Mouse (Mus musculus) heart, embryonic 14.5 days (tissue): ENCODE data around the gene Ntrk2. TPM values are rescaled to one million over a fixed set of nuclear protein-coding genes. Genes with fewer than 3 reads are reported as not detected.

ENCODE experiments used
- ATAC-seq: fragments of 200-750 bp; cut with Nextera tagmentation; 2 replicates; pipeline ENCODE4 v1.8.0; 2017; ENCODE audit warnings: low read depth, moderate TSS enrichment; ENCODE audit not compliant: insufficient number of reproducible peaks, insufficient read depth, low FRiP score
- H3K27ac ChIP-seq, 2 experiments: fragments of 200-500 bp in 1 of 2; fragments of 300-500 bp in 1 of 2; sonication (generic) in 1 of 2; replicated peaks in 1 of 2; 2 replicates each; pipeline ENCODE4 v1.5.1; 2012 to 2014; ENCODE audit warnings: low read depth in 2 of 2, low read length in 2 of 2, control low read depth in 1 of 2, mild to moderate bottlenecking in 1 of 2, mixed read lengths in 1 of 2; ENCODE audit not compliant: control insufficient read depth in 1 of 2, insufficient read depth in 1 of 2
- H3K27me3 ChIP-seq: fragments of 300-500 bp; sonication (generic); 2 replicates; pipeline ENCODE4 v1.6.1; 2014; ENCODE audit warnings: mild to moderate bottlenecking, low read length, control low read depth; ENCODE audit not compliant: control insufficient read depth, insufficient read depth
- H3K36me3 ChIP-seq: fragments of 300-500 bp; sonication (generic); 2 replicates; pipeline ENCODE4 v1.6.1; 2014; ENCODE audit warnings: mild to moderate bottlenecking, control low read depth, low read length, mixed read lengths; ENCODE audit not compliant: control insufficient read depth, insufficient read depth
- H3K4me1 ChIP-seq, 2 experiments: fragments of 200-500 bp in 1 of 2; fragments of 300-500 bp in 1 of 2; sonication (generic) in 1 of 2; 2 replicates each; pipeline ENCODE4 v1.6.1; 2012 to 2014; ENCODE audit warnings: low read length in 2 of 2, control low read depth in 1 of 2, mixed read lengths in 1 of 2; ENCODE audit not compliant: control insufficient read depth in 2 of 2, insufficient read depth in 2 of 2
- H3K4me2 ChIP-seq: fragments of 300-500 bp; sonication (generic); 2 replicates; pipeline ENCODE4 v1.6.1; 2014; ENCODE audit warnings: mild to moderate bottlenecking, low read length
- H3K4me3 ChIP-seq, 2 experiments: fragments of 200-500 bp in 1 of 2; fragments of 300-500 bp in 1 of 2; sonication (generic) in 1 of 2; 2 replicates each; pipeline ENCODE4 v1.5.1; 2012 to 2014; ENCODE audit warnings: low read length in 2 of 2, mild to moderate bottlenecking in 2 of 2, control low read depth in 1 of 2, low read depth in 1 of 2, moderate library complexity in 1 of 2; ENCODE audit not compliant: control insufficient read depth in 1 of 2, insufficient read depth in 1 of 2
- H3K9ac ChIP-seq: fragments of 300-500 bp; sonication (generic); 2 replicates; pipeline ENCODE4 v1.6.1; 2014; ENCODE audit warnings: mild to moderate bottlenecking, low read length
- H3K9me3 ChIP-seq: fragments of 300-500 bp; sonication (generic); 2 replicates; pipeline ENCODE4 v1.6.1; 2016; ENCODE audit warnings: low read length, control low read depth; ENCODE audit not compliant: control insufficient read depth
- WGBS: fragments of 180-500 bp; shearing (Covaris S2); extraction: QIAGEN DNeasy Blood & Tissue Kit; methylation state at CpG from one replicate; pipeline ENCODE4 v1.1.7; 2014; 5-methylcytosine and 5-hydroxymethylcytosine counted together
- polyA plus RNA-seq: library from polyadenylated mRNA; unstranded; fragments of >200 nt; fragmentation: Nextera tagmentation; extraction: Ambion mirVana; gene quantifications from 2 replicates; pipeline ENCODE4 v1.2.1, GENCODE M21; 2014

The Ntrk2 gene
- polyA plus RNA-seq, 1 experiment from 2014 or later = 4.2 TPM

GRCm38 (mm10) chr13:58954764-58955163 lies 148.4 kb downstream of the Ntrk2 start:
- H3K27me3 ChIP-seq = 0 out of 2 replicates have a peak, but pooled peaks cover 3% of the 10 kb centered on the region
- H3K9me3 ChIP-seq = no peaks in the 10 kb centered on the region
- 14% methylated on average over 6 of the region's 6 CpGs for WGBS
- H3K4me2 ChIP-seq = no peak overlapping the region
- no peak overlapping the region for H3K9ac ChIP-seq
- no peak overlapping the region for H3K4me3 ChIP-seq
- H3K36me3 ChIP-seq = no peaks in the 10 kb centered on the region
- H3K4me1 ChIP-seq = peaks cover 5 to 9% of the 10 kb centered on the region in 2 experiments; a peak in 2 of 4 replicates
- no peak for ATAC-seq
- no peak overlapping the region for H3K27ac ChIP-seq

GRCm38 (mm10) chr13:58955237-58955777 lies 148.9 kb downstream of the Ntrk2 start:
- Histone ChIP-seq H3K4me3 (no peak overlapping the region), H3K27me3 (0 out of 2 replicates have a peak, but pooled peaks cover 3% of the 10 kb centered on the region), H3K27ac (no peak overlapping the region), H3K9me3 (no peaks in the 10 kb centered on the region), H3K4me1 (peaks cover 5 to 9% of the 10 kb centered on the region in 2 experiments; a peak in 2 of 4 replicates), H3K9ac (no peak overlapping the region), H3K36me3 (no peaks in the 10 kb centered on the region), H3K4me2 (no peak overlapping the region)
- WGBS = 24% methylated on average over 8 of the region's 8 CpGs
- no peak for ATAC-seq

GRCm38 (mm10) chr13:58958171-58958904 lies 152.0 kb downstream of the Ntrk2 start:
- Histone ChIP-seq H3K9ac (no peak overlapping the region), H3K27me3 (0 out of 2 replicates have a peak, but pooled peaks cover 3% of the 10 kb centered on the region), H3K9me3 (no peaks in the 10 kb centered on the region), H3K4me1 (peaks cover 5 to 9% of the 10 kb centered on the region in 2 experiments; a peak in 2 of 4 replicates), H3K4me3 (no peak overlapping the region), H3K4me2 (no peak overlapping the region), H3K27ac (no peak overlapping the region), H3K36me3 (no peaks in the 10 kb centered on the region)
- ATAC-seq = no peak
- 86% methylated on average over 11 of the region's 11 CpGs for WGBS

- 0 out of 2 replicates have a peak, but pooled peaks cover 3% of the 10 kb centered on the region for H3K27me3 ChIP-seq
- no peak overlapping the region for H3K4me2 ChIP-seq
- H3K9me3 ChIP-seq = no peaks in the 10 kb centered on the region
- 68% methylated on average over 6 of the region's 6 CpGs for WGBS
- no peak overlapping the region for H3K27ac ChIP-seq
- no peaks in the 10 kb centered on the region for H3K36me3 ChIP-seq
- peaks cover 0 to 2% of the 10 kb centered on the region in 2 experiments; a peak in 1 of 4 replicates for H3K4me1 ChIP-seq
- no peak overlapping the region for H3K9ac ChIP-seq
- ATAC-seq = no peak
- no peak overlapping the region for H3K4me3 ChIP-seq
Measured at GRCm38 (mm10) chr13:58960321-58960720, 154.0 kb downstream of the Ntrk2 start.

GRCm38 (mm10) chr13:58964701-58965359 lies 158.5 kb downstream of the Ntrk2 start:
- Histone ChIP-seq H3K4me2 (no peak overlapping the region), H3K4me1 (no peaks in the 10 kb centered on the region), H3K4me3 (no peak overlapping the region), H3K9me3 (no peaks in the 10 kb centered on the region), H3K27ac (no peak overlapping the region), H3K9ac (no peak overlapping the region), H3K36me3 (no peaks in the 10 kb centered on the region), H3K27me3 (no peaks in the 10 kb centered on the region)
- 79% methylated on average over 12 of the region's 12 CpGs for WGBS
- ATAC-seq = no peak

GRCm38 (mm10) chr13:58965826-58966225 lies 159.5 kb downstream of the Ntrk2 start:
- H3K27ac ChIP-seq = no peak overlapping the region
- H3K9me3 ChIP-seq = no peaks in the 10 kb centered on the region
- no peaks in the 10 kb centered on the region for H3K4me1 ChIP-seq
- H3K9ac ChIP-seq = no peak overlapping the region
- no peak overlapping the region for H3K4me3 ChIP-seq
- H3K36me3 ChIP-seq = no peaks in the 10 kb centered on the region
- no peak overlapping the region for H3K4me2 ChIP-seq
- ATAC-seq = no peak
- 86% methylated on average over 3 of the region's 3 CpGs for WGBS
- no peaks in the 10 kb centered on the region for H3K27me3 ChIP-seq

- 65% methylated on average over 3 of the region's 3 CpGs for WGBS
- no peak overlapping the region for H3K4me3 ChIP-seq
- no peaks in the 10 kb centered on the region for H3K36me3 ChIP-seq
- no peak overlapping the region for H3K27ac ChIP-seq
- no peaks in the 10 kb centered on the region for H3K27me3 ChIP-seq
- no peak overlapping the region for H3K4me2 ChIP-seq
- H3K4me1 ChIP-seq = no peaks in the 10 kb centered on the region
- H3K9me3 ChIP-seq = no peaks in the 10 kb centered on the region
- ATAC-seq = no peak
- H3K9ac ChIP-seq = no peak overlapping the region
Measured at GRCm38 (mm10) chr13:58966466-58966865, 160.1 kb downstream of the Ntrk2 start.
